Mouse (Mus musculus) stomach, postnatal 0 days (tissue): ENCODE measurements around the gene Taf4.

Experiments
- CTCF ChIP-seq: IDR thresholded peaks from 2 replicates; pipeline ENCODE4 v1.5.1; 2016; ENCODE audit warnings: antibody characterized with exemption, low read depth, mild to moderate bottlenecking, moderate library complexity
- EP300 ChIP-seq: optimal IDR thresholded peaks from 2 replicates; pipeline ENCODE3; 2016; ENCODE audit warnings: antibody characterized with exemption

DNA sequence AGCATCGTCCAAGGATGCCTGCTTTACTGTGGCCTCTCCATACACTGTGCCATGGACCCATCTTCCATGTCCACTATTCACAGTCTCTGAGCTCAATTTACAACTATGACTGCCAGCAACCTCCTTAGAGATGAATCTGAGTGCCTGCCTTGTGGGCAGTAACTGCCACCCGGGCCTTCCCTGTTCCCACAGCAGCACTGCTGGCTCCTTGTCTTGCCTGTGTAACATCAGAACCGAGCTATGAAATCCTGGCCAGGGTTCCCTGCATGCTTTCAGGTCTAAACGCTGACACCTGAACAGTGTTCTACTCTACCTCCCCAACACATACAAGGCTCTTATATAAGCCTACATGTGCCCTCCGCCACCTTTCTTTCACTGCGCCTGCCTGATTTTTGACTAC is 16.1 kb downstream of the Taf4 start:
- TF ChIP-seq CTCF (no peak), EP300 (no peak)
